Comparison of ENCODE assay signal across 16 mouse cellular contexts in genomic region chr1:44125590-44125989, GRCm38 (mm10).
"Had no signal": no experiment of that assay in that cellular context is flagged by ENCODE, and none has a peak within 500 bp of the region (broad histone marks: within the 10 kb centered on the region; RNA-seq: fewer than 3 reads in every experiment).

No protein-coding gene starts in this region.

- H3K4me3 ChIP-seq: midbrain, embryonic 10.5 days; midbrain, embryonic 12.5 days; myocyte; neural tube, embryonic 12.5 days; stomach, embryonic 15.5 days had no signal

- H3K4me2 ChIP-seq: lung, embryonic 14.5 days; midbrain, embryonic 12.5 days; neural tube, embryonic 12.5 days; stomach, embryonic 15.5 days had no signal

- DNase-seq: lung, adult 18-20 months; lung, embryonic 14.5 days; lung, postnatal 10 days; lung, postnatal 4 days; midbrain, embryonic 14.5 days; right cerebral cortex, postnatal 14 days; thymus, adult 2 months; thymus, postnatal 25 days; thymus, postnatal 4 days had no signal

- H3K4me1 ChIP-seq: neural tube, embryonic 12.5 days; stomach, embryonic 15.5 days had no signal

- H3K27ac ChIP-seq: midbrain, embryonic 10.5 days; midbrain, embryonic 12.5 days; neural tube, embryonic 12.5 days; stomach, embryonic 15.5 days; stomach, postnatal 0 days had no signal

- H3K9ac ChIP-seq: lung, embryonic 14.5 days; midbrain, embryonic 12.5 days; neural tube, embryonic 12.5 days; stomach, embryonic 15.5 days had no signal

- ATAC-seq: midbrain, embryonic 16.5 days had no signal

- H3K27me3 ChIP-seq: midbrain, embryonic 12.5 days; neural tube, embryonic 12.5 days; stomach, embryonic 15.5 days had no signal

- H3K9me3 ChIP-seq: midbrain, embryonic 10.5 days; midbrain, embryonic 12.5 days; neural tube, embryonic 12.5 days; stomach, embryonic 15.5 days had no signal
